Mouse (Mus musculus) intestine, embryonic 15.5 days (tissue): ENCODE results near the gene Arid4a. TPM values are rescaled to one million over a fixed set of nuclear protein-coding genes. Genes with fewer than 3 reads are reported as not detected.
"Not testable (repeated sequence)": the region's sequence is repeated elsewhere in the genome, so short reads cannot be mapped to it uniquely, and the experiment has no call there.

Source experiments
- ATAC-seq: fragments of 200-750 bp; cut with Nextera tagmentation; 2 replicates; pipeline ENCODE4 v1.8.0; 2017; ENCODE audit warnings: moderate TSS enrichment, moderate library complexity
- H3K27ac ChIP-seq: fragments of 300-500 bp; sonication (generic); 2 replicates; pipeline ENCODE4 v1.5.1; 2015; ENCODE audit warnings: mild to moderate bottlenecking, inconsistent platforms
- H3K27me3 ChIP-seq: fragments of 300-500 bp; sonication (generic); replicated peaks from 2 replicates; pipeline ENCODE4 v1.6.1; 2015; ENCODE audit warnings: inconsistent platforms
- H3K36me3 ChIP-seq: fragments of 300-500 bp; sonication (generic); 2 replicates; pipeline ENCODE4 v1.6.1; 2015; ENCODE audit warnings: inconsistent platforms
- H3K4me1 ChIP-seq: fragments of 300-500 bp; sonication (generic); replicated peaks from 2 replicates; pipeline ENCODE4 v1.6.1; 2015; ENCODE audit warnings: inconsistent platforms
- H3K4me2 ChIP-seq: fragments of 300-500 bp; sonication (generic); replicated peaks from 2 replicates; pipeline ENCODE4 v1.6.1; 2015; ENCODE audit warnings: mild to moderate bottlenecking, inconsistent platforms
- H3K4me3 ChIP-seq: fragments of 300-500 bp; sonication (generic); replicated peaks from 2 replicates; pipeline ENCODE4 v1.5.1; 2015; ENCODE audit warnings: inconsistent platforms
- H3K9ac ChIP-seq: fragments of 300-500 bp; sonication (generic); 2 replicates; pipeline ENCODE4 v1.6.1; 2015; ENCODE audit warnings: inconsistent platforms
- H3K9me3 ChIP-seq: fragments of 300-500 bp; sonication (generic); 2 replicates; pipeline ENCODE4 v1.6.1; 2016; ENCODE audit warnings: inconsistent platforms
- whole genome bisulfite sequencing: fragments of 180-500 bp; shearing (Covaris S2); methylation state at CpG from one replicate; pipeline ENCODE4 v1.1.7; 2015; 5-methylcytosine and 5-hydroxymethylcytosine counted together
- polyA plus RNA-seq: library from polyadenylated mRNA; unstranded; fragments of >200 nt; fragmentation: Nextera tagmentation; extraction: Ambion mirVana; gene quantifications from 2 replicates; pipeline ENCODE4 v1.2.1, GENCODE M21; 2015

Arid4a gene
- polyA plus RNA-seq, 1 experiment from 2014 or later: 39.3 TPM

DNA sequence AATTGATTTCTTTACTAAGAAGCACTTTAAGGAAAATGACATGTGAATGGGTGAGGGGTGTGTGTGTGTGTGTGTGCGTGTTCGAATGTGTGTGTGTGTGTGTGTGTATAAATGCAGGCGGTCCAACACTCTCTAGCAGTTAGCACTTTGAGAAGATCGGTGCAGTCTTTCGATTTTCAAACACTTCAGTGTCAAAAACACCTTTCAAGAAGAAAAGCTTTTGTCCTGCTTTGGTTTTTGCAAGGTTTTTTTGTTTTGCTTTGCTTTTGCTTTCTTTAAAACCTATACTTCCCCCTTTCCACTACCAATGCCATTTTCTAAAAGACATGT, 1.4 kb downstream of the Arid4a start:
- H3K4me1 ChIP-seq: peaks cover 7% of the 10 kb centered on the region
- H3K27ac ChIP-seq: peak overlapping the region; percentile 97
- peak overlapping the region; percentile 88 for H3K4me3 ChIP-seq
- WGBS: 8% methylated on average over 5 of the region's 5 CpGs
- peaks cover 10% of the 10 kb centered on the region for H3K36me3 ChIP-seq
- peak overlapping the region; percentile 65 for H3K4me2 ChIP-seq
- H3K9me3 ChIP-seq: no peaks in the 10 kb centered on the region
- no peaks in the 10 kb centered on the region for H3K27me3 ChIP-seq
- H3K9ac ChIP-seq: peak overlapping the region; percentile 93
- ATAC-seq: no peak

DNA sequence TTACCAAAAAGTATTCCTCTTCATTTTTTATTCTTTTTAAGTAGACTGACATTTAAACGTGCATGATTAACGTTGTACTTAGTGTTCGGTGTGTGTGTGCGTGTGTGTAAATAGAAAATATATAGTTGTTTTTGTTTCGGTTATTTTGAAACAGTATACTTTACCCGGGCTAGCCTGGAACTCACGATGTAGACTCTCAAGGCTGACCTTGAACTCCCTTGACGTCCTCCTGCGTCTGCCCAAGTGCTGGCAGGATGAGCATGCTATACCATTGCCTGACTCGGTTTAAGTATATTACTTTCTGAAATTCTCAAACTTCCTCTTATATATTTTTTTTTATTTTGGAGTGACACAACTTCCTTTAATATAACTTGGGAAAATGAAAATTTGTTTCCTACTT, 2.0 kb downstream of the Arid4a start:
- peaks cover 10% of the 10 kb centered on the region for H3K36me3 ChIP-seq
- H3K27me3 ChIP-seq: no peaks in the 10 kb centered on the region
- no peaks in the 10 kb centered on the region for H3K9me3 ChIP-seq
- H3K9ac ChIP-seq: no peak overlapping the region
- H3K4me1 ChIP-seq: peaks cover 6% of the 10 kb centered on the region
- no peak overlapping the region for H3K27ac ChIP-seq
- H3K4me3 ChIP-seq: no peak overlapping the region
- no peak for ATAC-seq
- WGBS: 69% methylated on average over 10 of the region's 10 CpGs
- peak overlapping the region; percentile 65; the same call in 1 of the 2 replicates for H3K4me2 ChIP-seq

DNA sequence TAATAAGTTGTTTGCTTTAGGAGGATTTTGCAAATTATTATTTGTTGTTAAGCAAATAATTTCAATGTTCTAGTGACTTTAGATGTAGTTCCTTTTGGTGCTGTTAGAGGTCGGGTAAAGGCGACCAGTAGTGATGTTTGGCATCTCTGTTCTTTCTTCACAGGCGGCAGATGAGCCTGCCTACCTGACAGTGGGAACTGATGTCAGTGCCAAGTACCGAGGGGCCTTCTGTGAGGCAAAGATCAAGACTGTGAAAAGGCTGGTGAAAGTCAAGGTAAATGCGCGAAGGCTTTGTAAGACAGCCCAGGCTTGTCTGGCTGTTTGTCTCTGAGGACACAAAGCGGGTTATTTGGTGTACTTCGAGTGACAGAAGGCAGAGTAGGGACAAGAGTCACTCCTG, 3.4 kb downstream of the Arid4a start:
- Histone ChIP-seq H3K27me3 (no peaks in the 10 kb centered on the region), H3K27ac (no peak overlapping the region), H3K9ac (no peak overlapping the region), H3K4me1 (peaks cover under 1% of the 10 kb centered on the region; the same call in 1 of the 2 replicates), H3K4me3 (no peak overlapping the region), H3K4me2 (no peak overlapping the region), H3K36me3 (peaks cover 15% of the 10 kb centered on the region), H3K9me3 (no peaks in the 10 kb centered on the region)
- 88% methylated on average over 8 of the region's 8 CpGs for WGBS
- ATAC-seq: no peak

DNA sequence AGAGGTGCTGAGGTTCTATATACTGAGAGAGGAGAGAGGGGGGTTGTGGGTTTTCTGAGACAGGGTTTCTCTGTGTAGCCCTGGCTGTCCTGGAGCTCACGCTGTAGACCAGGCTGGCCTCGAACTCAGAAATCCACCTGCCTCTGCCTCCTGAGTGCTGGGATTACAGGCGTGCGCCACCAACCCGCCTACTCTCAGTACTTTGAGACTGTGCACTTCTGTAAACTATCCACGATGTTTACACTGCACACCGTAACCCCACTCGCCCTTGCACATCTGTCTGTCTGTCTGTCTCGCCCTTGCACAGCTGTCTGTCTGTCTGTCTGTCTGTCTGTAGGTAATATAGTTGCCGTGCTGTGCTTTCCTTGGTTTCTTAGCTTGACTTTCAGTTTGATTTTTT, 8.6 kb downstream of the Arid4a start:
- 93% methylated on average over 10 of the region's 10 CpGs for WGBS
- Histone ChIP-seq H3K4me2 (no peak overlapping the region), H3K27ac (no peak overlapping the region), H3K9me3 (no peaks in the 10 kb centered on the region), H3K9ac (no peak overlapping the region), H3K27me3 (no peaks in the 10 kb centered on the region), H3K36me3 (peaks cover 24% of the 10 kb centered on the region), H3K4me1 (no peaks in the 10 kb centered on the region), H3K4me3 (no peak overlapping the region)
- no peak for ATAC-seq

DNA sequence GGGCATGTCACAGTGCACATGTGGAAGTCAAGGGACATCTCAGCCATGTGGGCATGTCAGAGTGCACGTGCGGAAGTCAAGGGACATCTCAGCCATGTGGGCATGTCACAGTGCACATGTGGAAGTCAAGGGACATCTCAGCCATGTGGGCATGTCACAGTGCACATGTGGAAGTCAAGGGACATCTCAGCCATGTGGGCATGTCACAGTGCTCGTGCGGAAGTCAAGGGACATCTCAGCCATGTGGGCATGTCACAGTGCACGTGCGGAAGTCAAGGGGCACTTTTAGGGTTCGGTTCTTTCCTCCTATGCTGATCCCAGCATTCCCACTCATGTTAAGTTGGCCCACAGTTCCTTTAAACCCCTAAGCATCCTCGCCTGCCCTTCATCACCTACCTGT, 12.5 kb downstream of the Arid4a start:
- WGBS: 88% methylated on average over 8 of the region's 8 CpGs
- not testable (repeated sequence) for H3K9ac ChIP-seq, H3K27me3 ChIP-seq, H3K4me3 ChIP-seq, H3K4me2 ChIP-seq, H3K27ac ChIP-seq, H3K4me1 ChIP-seq, ATAC-seq, H3K9me3 ChIP-seq
- peaks cover 25% of the 10 kb centered on the region for H3K36me3 ChIP-seq

DNA sequence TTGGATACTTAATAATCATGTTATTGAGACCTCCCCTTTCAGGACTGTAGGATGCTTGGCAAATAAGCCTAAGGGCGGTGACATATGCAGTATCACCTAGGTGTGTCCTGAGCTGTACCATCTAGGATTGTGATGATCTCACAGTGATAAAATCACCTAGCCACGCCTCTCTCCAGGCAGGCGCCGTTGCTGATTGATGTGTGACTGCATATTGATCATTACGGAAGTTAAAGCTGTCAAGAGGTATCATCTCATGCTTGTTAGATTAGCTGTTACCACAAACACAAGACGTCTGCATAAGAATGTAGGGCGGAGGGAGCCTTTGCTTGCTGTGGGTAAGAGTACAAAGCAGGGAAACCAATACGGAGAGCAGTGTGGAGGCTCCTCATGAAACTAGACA, 14.5 kb downstream of the Arid4a start:
- H3K4me3 ChIP-seq: no peak overlapping the region
- whole genome bisulfite sequencing: 83% methylated on average over 8 of the region's 8 CpGs
- peaks cover 19% of the 10 kb centered on the region for H3K36me3 ChIP-seq
- H3K9me3 ChIP-seq: no peaks in the 10 kb centered on the region
- H3K4me1 ChIP-seq: no peaks in the 10 kb centered on the region
- no peak overlapping the region for H3K27ac ChIP-seq
- no peaks in the 10 kb centered on the region for H3K27me3 ChIP-seq
- no peak overlapping the region for H3K4me2 ChIP-seq
- H3K9ac ChIP-seq: no peak overlapping the region
- ATAC-seq: no peak

DNA sequence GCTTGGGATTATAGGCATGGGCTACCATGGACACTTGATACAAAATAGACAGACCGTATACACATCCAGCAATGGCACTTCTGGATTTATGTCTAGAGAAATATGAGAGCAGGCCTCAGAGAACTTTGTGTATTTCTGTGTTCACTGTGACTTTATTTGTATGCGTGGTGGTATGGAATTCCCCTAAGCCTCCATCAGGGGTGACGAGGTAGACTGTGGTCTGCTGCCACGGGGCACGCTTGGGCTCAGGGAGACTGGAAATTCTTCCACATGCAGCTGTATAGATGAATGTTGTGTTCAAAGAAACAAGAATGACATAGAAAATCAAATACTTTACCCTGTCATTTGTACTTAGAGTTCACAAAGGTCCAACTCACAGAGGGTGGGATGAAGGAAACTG, 14.9 kb downstream of the Arid4a start:
- Histone ChIP-seq H3K27me3 (no peaks in the 10 kb centered on the region), H3K27ac (no peak overlapping the region), H3K4me1 (no peaks in the 10 kb centered on the region), H3K9me3 (no peaks in the 10 kb centered on the region), H3K4me3 (no peak overlapping the region), H3K9ac (no peak overlapping the region), H3K4me2 (no peak overlapping the region), H3K36me3 (peaks cover 15% of the 10 kb centered on the region; the same call in 1 of the 2 replicates)
- no peak for ATAC-seq
- 93% methylated on average over 5 of the region's 5 CpGs for WGBS

DNA sequence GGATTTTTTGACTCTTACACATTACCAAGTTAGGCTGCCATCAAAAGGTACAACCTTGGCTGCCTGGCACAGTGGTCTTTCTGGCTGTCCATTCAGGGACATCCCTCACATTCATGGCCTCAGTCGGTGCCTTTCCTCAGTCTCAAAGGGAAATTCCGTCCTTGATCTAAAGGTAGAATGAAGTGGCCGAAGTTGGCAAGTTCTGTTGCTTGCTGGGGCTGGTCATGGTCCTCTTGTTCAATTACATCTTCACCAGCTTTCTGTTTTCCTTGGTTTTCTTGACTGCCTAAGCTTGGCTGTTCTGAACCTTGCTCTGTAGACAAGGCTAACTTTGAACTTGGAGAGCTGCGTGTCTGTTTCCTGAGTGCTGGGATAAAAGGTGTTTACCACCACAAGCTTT, 20.0 kb downstream of the Arid4a start:
- 96% methylated on average over 4 of the region's 4 CpGs for WGBS
- Histone ChIP-seq H3K9me3 (no peaks in the 10 kb centered on the region), H3K36me3 (peaks cover 25% of the 10 kb centered on the region; the same call in 1 of the 2 replicates), H3K27me3 (no peaks in the 10 kb centered on the region), H3K4me2 (no peak overlapping the region), H3K9ac (no peak overlapping the region), H3K27ac (no peak overlapping the region), H3K4me3 (no peak overlapping the region), H3K4me1 (no peaks in the 10 kb centered on the region)
- no peak for ATAC-seq

DNA sequence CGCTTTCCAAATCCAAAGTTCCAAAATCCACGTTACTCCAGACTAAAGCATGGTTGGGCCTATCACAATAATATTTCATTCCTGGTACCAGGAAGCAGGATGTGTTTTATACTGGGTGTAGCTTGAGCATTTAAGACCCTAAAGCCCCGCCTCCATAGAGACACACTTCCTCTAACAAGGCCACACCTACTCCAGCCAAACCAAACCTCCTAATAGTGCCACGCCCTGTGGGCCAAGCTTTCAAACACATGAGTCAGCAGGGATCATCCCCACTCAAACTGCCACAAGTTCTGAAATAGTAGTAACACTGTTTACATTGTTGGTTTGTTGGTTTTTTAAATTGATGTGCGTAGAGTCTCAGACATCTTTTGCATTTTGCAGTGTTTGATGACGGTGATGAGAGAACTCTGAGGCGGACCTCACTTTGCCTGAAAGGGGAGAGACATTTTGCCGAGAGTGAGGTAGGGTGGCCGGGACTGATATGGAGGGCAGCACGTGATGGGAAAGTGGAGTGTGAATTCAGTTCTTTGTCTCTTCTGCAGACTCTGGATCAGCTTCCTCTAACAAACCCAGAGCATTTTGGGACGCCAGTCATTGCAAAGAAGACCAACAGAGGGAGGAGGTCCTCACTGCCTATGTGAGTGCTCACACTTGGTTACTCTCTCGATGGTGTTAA, 21.1 kb downstream of the Arid4a start:
- WGBS: 93% methylated on average over 12 of the region's 12 CpGs
- peak; percentile 66 for ATAC-seq
- Histone ChIP-seq H3K4me3 (no peak overlapping the region), H3K4me1 (no peaks in the 10 kb centered on the region), H3K36me3 (peaks cover 29% of the 10 kb centered on the region; the same call in 1 of the 2 replicates), H3K27me3 (no peaks in the 10 kb centered on the region), H3K4me2 (no peak overlapping the region), H3K9me3 (no peaks in the 10 kb centered on the region), H3K9ac (no peak overlapping the region), H3K27ac (no peak overlapping the region)

DNA sequence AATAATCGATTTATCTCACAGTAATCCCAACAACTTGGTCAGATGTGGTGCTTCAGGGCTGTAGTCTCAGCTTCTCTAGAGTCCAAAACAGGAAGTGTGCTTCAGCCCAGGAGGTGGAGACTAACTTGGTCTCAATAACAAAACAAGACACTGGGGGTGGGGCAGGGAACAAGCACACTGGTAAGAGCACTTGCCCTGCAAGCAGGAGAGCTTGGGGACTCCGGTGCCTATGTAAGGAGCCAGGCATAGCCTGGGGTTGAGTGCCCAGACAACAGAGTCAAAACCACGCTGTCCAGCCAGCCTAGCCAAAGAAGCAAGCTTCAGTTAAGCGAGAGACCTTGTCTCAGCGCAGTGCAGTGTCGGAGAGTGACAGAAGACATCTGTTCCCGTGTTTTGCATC, 24.7 kb downstream of the Arid4a start:
- ATAC-seq: no peak
- no peaks in the 10 kb centered on the region for H3K27me3 ChIP-seq
- no peak overlapping the region for H3K4me2 ChIP-seq
- H3K9ac ChIP-seq: no peak overlapping the region
- H3K4me3 ChIP-seq: no peak overlapping the region
- H3K9me3 ChIP-seq: no peaks in the 10 kb centered on the region
- H3K36me3 ChIP-seq: peaks cover 31% of the 10 kb centered on the region; the same call in 1 of the 2 replicates
- 84% methylated on average over 7 of the region's 7 CpGs for WGBS
- no peak overlapping the region for H3K27ac ChIP-seq
- H3K4me1 ChIP-seq: no peaks in the 10 kb centered on the region

DNA sequence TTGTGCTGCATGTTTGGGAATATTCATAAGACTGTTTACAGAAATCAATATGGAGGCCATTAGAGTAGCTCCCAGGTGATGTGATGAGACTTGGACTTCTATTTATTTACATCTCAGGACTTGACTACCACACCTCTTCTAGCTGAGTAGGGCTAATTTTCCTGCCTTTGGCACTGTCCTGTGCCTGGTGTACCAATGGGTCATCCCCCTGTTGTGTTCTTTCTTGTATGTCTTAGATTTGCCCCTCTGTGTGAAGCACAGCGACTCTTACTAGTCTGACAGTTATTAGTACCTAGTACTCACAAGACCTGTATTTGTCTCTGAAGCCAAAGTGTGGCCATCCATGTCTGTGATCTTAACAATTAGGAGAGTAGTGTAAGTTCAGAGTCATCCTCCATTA, 26.7 kb downstream of the Arid4a start:
- H3K9me3 ChIP-seq: no peaks in the 10 kb centered on the region
- H3K27me3 ChIP-seq: no peaks in the 10 kb centered on the region
- H3K4me1 ChIP-seq: no peaks in the 10 kb centered on the region
- H3K4me3 ChIP-seq: no peak overlapping the region
- 95% methylated on average over 1 of the region's 1 CpGs for WGBS
- H3K27ac ChIP-seq: no peak overlapping the region
- H3K36me3 ChIP-seq: peaks cover 26% of the 10 kb centered on the region
- no peak for ATAC-seq
- H3K4me2 ChIP-seq: no peak overlapping the region
- no peak overlapping the region for H3K9ac ChIP-seq

DNA sequence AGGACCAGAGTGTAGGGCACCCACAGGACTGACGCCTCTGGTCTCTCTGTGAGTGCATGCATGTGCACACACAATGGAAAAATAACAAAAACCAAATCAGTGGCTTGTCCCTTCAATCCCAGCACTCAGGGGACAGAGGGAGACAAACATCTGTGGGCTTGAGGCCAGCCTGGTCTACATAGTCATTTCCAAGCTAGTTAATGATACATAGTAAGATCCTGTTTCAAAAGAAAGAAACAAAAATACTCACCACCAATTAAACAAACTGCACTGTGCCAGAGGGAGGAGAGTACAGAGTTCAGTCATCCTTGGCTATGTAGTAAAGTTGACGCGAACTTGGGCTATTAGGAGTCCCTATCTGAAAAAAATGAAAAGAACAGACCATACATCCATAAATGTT, 27.8 kb downstream of the Arid4a start:
- H3K4me2 ChIP-seq: no peak overlapping the region
- no peak overlapping the region for H3K9ac ChIP-seq
- no peaks in the 10 kb centered on the region for H3K9me3 ChIP-seq
- peaks cover 23% of the 10 kb centered on the region for H3K36me3 ChIP-seq
- H3K27me3 ChIP-seq: no peaks in the 10 kb centered on the region
- H3K4me3 ChIP-seq: no peak overlapping the region
- no peak overlapping the region for H3K27ac ChIP-seq
- WGBS: 89% methylated on average over 3 of the region's 3 CpGs
- 0 out of 2 replicates have a peak, but pooled peaks cover 2% of the 10 kb centered on the region for H3K4me1 ChIP-seq
- ATAC-seq: no peak

DNA sequence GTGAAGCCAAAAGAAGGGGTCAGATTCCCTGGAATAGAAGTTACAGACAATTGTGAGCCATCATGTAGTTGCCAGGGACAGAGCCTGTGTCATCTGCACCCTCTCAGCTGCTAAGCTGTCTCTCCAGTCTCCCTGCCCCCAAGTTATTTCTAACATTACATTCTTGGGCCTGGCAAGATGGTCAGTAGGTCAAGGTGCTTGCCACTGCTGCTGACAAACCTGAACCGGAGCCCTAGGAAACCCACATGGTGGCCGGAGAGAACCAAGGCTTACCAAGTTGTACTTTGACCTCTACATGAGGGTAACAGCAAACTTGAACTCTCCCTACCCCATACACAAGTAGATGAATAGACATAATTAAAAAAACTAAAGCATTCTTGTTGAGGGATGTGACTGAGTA, 28.7 kb downstream of the Arid4a start:
- Histone ChIP-seq H3K4me3 (no peak overlapping the region), H3K4me1 (0 out of 2 replicates have a peak, but pooled peaks cover 2% of the 10 kb centered on the region), H3K9me3 (no peaks in the 10 kb centered on the region), H3K36me3 (peaks cover 20% of the 10 kb centered on the region), H3K27ac (no peak overlapping the region), H3K27me3 (no peaks in the 10 kb centered on the region), H3K4me2 (no peak overlapping the region), H3K9ac (no peak overlapping the region)
- 87% methylated on average over 2 of the region's 2 CpGs for WGBS
- ATAC-seq: no peak
